Mouse (Mus musculus): ENCODE measurements around the gene Trex1. TPM values are rescaled to one million over a fixed set of nuclear protein-coding genes. Genes with fewer than 3 reads are reported as not detected.

Trex1 gene
- polyA plus RNA-seq, 1 experiment = 49.1 TPM

- Histone ChIP-seq H3K4me1 (peaks cover 40% of the 10 kb centered on the region), H3K36me3 (replicated peaks; ENCODE audit: low read length) (peaks cover 16% of the 10 kb centered on the region), H3K9me3 (no peaks in the 10 kb centered on the region), H3K27me3 (replicated peaks) (peaks cover 3% of the 10 kb centered on the region), H3K4me3 (replicated peaks) (peak overlapping the region; percentile 69)
- no peak for TF ChIP-seq FLI1 (IDR thresholded peaks at IDR 0.05; ENCODE audit: low read length)
- TF ChIP-seq GATA1 (IDR thresholded peaks at IDR 0.05; ENCODE audit: borderline replicate concordance, low read length) = no peak
These were observed 18.6 kb downstream of the Trex1 start for GRCm38 (mm10) chr9:109040906-109041305.

- Histone ChIP-seq H3K4me1 (peaks cover 40% of the 10 kb centered on the region), H3K27me3 (replicated peaks) (peaks cover 3% of the 10 kb centered on the region), H3K36me3 (replicated peaks; ENCODE audit: low read length) (peaks cover 16% of the 10 kb centered on the region), H3K4me3 (replicated peaks) (peak overlapping the region; percentile 97), H3K9me3 (no peaks in the 10 kb centered on the region)
- no peak for TF ChIP-seq FLI1 (IDR thresholded peaks at IDR 0.05; ENCODE audit: low read length)
- no peak for TF ChIP-seq GATA1 (IDR thresholded peaks at IDR 0.05; ENCODE audit: borderline replicate concordance, low read length)
These were observed 19.3 kb downstream of the Trex1 start for GRCm38 (mm10) chr9:109040216-109040615.

- H3K4me1 ChIP-seq = peaks cover 40% of the 10 kb centered on the region
- H3K36me3 ChIP-seq (replicated peaks; ENCODE audit: low read length) = peaks cover 16% of the 10 kb centered on the region
- H3K27me3 ChIP-seq (replicated peaks) = peaks cover 3% of the 10 kb centered on the region
- peak overlapping the region; percentile 97 for H3K4me3 ChIP-seq (replicated peaks)
- no peaks in the 10 kb centered on the region for H3K9me3 ChIP-seq
- TF ChIP-seq FLI1 (IDR thresholded peaks at IDR 0.05; ENCODE audit: low read length) = no peak
- TF ChIP-seq GATA1 (IDR thresholded peaks at IDR 0.05; ENCODE audit: borderline replicate concordance, low read length) = no peak
These were observed 19.9 kb downstream of the Trex1 start for GRCm38 (mm10) chr9:109039681-109040080.

- H3K4me3 ChIP-seq (replicated peaks) = peak overlapping the region; percentile 97
- no peaks in the 10 kb centered on the region for H3K9me3 ChIP-seq
- peaks cover 3% of the 10 kb centered on the region for H3K27me3 ChIP-seq (replicated peaks)
- H3K4me1 ChIP-seq = peaks cover 40% of the 10 kb centered on the region
- TF ChIP-seq GATA1 (IDR thresholded peaks at IDR 0.05; ENCODE audit: borderline replicate concordance, low read length) (no peak), FLI1 (IDR thresholded peaks at IDR 0.05; ENCODE audit: low read length) (no peak)
- H3K36me3 ChIP-seq (replicated peaks; ENCODE audit: low read length) = peaks cover 13% of the 10 kb centered on the region
These were observed 20.6 kb downstream of the Trex1 start for GRCm38 (mm10) chr9:109038901-109039364.

- Histone ChIP-seq H3K9me3 (no peaks in the 10 kb centered on the region), H3K36me3 (replicated peaks; ENCODE audit: low read length) (peaks cover 16% of the 10 kb centered on the region), H3K4me1 (peaks cover 42% of the 10 kb centered on the region), H3K27me3 (replicated peaks) (peaks cover 5% of the 10 kb centered on the region), H3K4me3 (replicated peaks) (peak within 1 kb of the TSS; percentile 97)
- TF ChIP-seq FLI1 (IDR thresholded peaks at IDR 0.05; ENCODE audit: low read length) = no peak
- TF ChIP-seq GATA1 (IDR thresholded peaks at IDR 0.05; ENCODE audit: borderline replicate concordance, low read length) = no peak
These were observed 21.2 kb downstream of the Trex1 start, which contains the start of gene Shisa5 for GRCm38 (mm10) chr9:109038086-109038895. Gene Shisa5, plus strand, starts transcription at chr9:109038565.

GRCm38 (mm10) chr9:109032435-109032834 lies 27.1 kb downstream of the Trex1 start:
- Histone ChIP-seq H3K27me3 (replicated peaks) (peaks cover 16% of the 10 kb centered on the region), H3K9me3 (no peaks in the 10 kb centered on the region), H3K36me3 (replicated peaks; ENCODE audit: low read length) (peaks cover 50% of the 10 kb centered on the region), H3K4me1 (peaks cover 33% of the 10 kb centered on the region), H3K4me3 (replicated peaks) (no peak overlapping the region)
- TF ChIP-seq FLI1 (IDR thresholded peaks at IDR 0.05; ENCODE audit: low read length) (no peak), GATA1 (IDR thresholded peaks at IDR 0.05; ENCODE audit: borderline replicate concordance, low read length) (no peak)

GRCm38 (mm10) chr9:109031686-109032085 lies 27.8 kb downstream of the Trex1 start:
- Histone ChIP-seq H3K4me3 (replicated peaks) (no peak overlapping the region), H3K36me3 (replicated peaks; ENCODE audit: low read length) (peaks cover 57% of the 10 kb centered on the region), H3K27me3 (replicated peaks) (peaks cover 20% of the 10 kb centered on the region), H3K9me3 (no peaks in the 10 kb centered on the region), H3K4me1 (peaks cover 38% of the 10 kb centered on the region)
- no peak for TF ChIP-seq FLI1 (IDR thresholded peaks at IDR 0.05; ENCODE audit: low read length)
- TF ChIP-seq GATA1 (IDR thresholded peaks at IDR 0.05; ENCODE audit: borderline replicate concordance, low read length) = no peak

GRCm38 (mm10) chr9:109031001-109031400 lies 28.5 kb downstream of the Trex1 start:
- Histone ChIP-seq H3K36me3 (replicated peaks; ENCODE audit: low read length) (peaks cover 64% of the 10 kb centered on the region), H3K9me3 (no peaks in the 10 kb centered on the region), H3K4me3 (replicated peaks) (no peak overlapping the region), H3K27me3 (replicated peaks) (peaks cover 23% of the 10 kb centered on the region), H3K4me1 (peaks cover 41% of the 10 kb centered on the region)
- TF ChIP-seq FLI1 (IDR thresholded peaks at IDR 0.05; ENCODE audit: low read length) (no peak), GATA1 (IDR thresholded peaks at IDR 0.05; ENCODE audit: borderline replicate concordance, low read length) (no peak)

- Histone ChIP-seq H3K4me1 (peaks cover 41% of the 10 kb centered on the region), H3K36me3 (replicated peaks; ENCODE audit: low read length) (peaks cover 71% of the 10 kb centered on the region), H3K27me3 (replicated peaks) (peaks cover 23% of the 10 kb centered on the region), H3K4me3 (replicated peaks) (no peak overlapping the region), H3K9me3 (no peaks in the 10 kb centered on the region)
- no peak for TF ChIP-seq GATA1 (IDR thresholded peaks at IDR 0.05; ENCODE audit: borderline replicate concordance, low read length)
- TF ChIP-seq FLI1 (IDR thresholded peaks at IDR 0.05; ENCODE audit: low read length) = no peak
These were observed 29.2 kb downstream of the Trex1 start for GRCm38 (mm10) chr9:109030312-109030711.

GRCm38 (mm10) chr9:109028919-109029318 lies 30.6 kb downstream of the Trex1 start:
- TF ChIP-seq GATA1 (IDR thresholded peaks at IDR 0.05; ENCODE audit: borderline replicate concordance, low read length) (no peak), FLI1 (IDR thresholded peaks at IDR 0.05; ENCODE audit: low read length) (no peak)
- H3K4me3 ChIP-seq (replicated peaks) = no peak overlapping the region
- H3K27me3 ChIP-seq (replicated peaks) = peaks cover 28% of the 10 kb centered on the region
- H3K36me3 ChIP-seq (replicated peaks; ENCODE audit: low read length) = peaks cover 83% of the 10 kb centered on the region
- no peaks in the 10 kb centered on the region for H3K9me3 ChIP-seq
- H3K4me1 ChIP-seq = peaks cover 45% of the 10 kb centered on the region
